Mouse (Mus musculus) right cerebral cortex, adult 18-20 months (tissue): ENCODE measurements around the gene Olfr558.

Experiments used
- DNase-seq: peaks from one replicate; pipeline ENCODE4 v3.0.0; 2022; ENCODE audit warnings: mixed read lengths

The Olfr558 gene

DNA sequence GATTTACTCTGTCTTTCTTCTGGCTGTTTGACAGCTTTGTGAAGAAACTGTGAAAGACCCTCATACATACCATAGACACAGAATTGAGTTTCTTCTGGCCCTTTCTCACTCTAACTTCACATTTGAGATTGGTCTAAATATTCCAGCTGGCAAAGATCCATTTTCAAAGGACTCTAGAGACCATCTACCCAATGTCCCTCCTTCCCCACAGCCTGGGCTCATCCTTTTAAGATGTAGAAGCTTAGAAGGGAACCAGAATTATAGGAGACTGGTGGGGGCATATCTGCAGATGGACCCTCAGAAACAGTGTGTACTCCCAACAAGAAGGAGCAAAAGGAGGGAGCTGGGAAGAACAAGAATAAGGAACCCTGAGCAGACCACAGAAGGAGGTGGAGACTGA is at the start of gene Olfr558:
TSS of gene Olfr558 (plus strand) at position 301 of the 400 bp plus-strand sequence.
- no peak for DNase-seq

DNA sequence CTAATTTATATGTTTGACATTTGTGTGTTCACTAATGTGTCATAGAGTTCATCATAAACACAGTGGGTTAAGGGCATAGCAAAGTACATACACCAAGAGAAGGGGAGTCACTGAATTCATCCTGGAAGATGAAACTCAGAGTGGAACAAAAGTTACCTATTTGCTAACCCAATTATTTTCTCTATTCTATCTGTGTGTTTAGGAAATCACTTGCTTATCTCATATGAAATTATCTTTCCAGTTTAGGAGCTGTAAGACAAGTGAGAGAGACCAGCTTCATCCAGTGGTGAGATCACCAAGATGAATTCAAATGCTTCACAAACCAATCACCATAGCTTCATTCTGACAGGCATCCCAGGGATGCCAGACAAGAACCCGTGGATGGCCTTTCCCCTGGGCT is 43.5 kb upstream of the Olfr558 start, which contains the start of gene Olfr555:
TSS of gene Olfr555 (plus strand) at position 301 of the 400 bp plus-strand sequence.
- DNase-seq, result no peak

DNA sequence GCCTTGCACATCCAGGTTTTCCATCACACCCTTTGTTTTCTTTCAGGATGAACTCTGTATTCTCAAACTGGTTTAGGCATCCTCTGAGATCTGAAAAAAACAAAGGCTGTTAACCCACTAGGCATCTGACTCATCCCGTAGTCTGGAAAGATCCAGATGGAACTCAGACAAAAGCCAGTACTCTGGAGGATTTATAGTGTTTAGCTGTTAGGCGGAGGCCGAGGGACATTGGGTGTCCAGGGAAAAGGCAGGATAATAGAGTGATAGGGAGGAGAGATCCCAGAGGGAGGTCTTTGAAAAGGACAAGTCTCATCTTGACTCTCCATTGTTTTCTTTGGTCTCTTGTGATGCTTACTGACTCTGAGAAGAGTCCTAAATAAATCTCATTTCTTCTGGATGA is 37.4 kb upstream of the Olfr558 start, which contains the start of gene Olfr556:
TSS of gene Olfr556 (plus strand) at position 301 of the 400 bp plus-strand sequence.
- no peak for DNase-seq

DNA sequence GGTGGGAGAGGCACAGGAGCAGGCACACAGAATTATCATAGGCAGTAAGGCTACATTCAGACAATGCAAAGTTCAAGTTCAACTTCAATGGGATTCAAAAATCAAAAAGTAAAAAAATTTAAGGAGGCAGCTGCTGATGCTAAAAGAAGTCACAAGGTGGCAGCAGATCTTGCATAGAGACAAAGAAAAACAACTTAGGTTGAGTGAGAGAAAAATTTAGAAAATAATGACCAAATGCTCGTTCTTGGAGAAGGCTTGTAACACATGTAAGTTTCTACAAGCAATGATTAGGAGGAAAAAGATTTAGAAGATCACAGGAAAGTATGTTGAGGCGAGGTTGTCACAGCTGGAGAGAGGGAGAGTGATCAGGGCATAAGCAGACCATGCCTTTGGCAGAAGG is 36.6 kb upstream of the Olfr558 start:
- no peak for DNase-seq

DNA sequence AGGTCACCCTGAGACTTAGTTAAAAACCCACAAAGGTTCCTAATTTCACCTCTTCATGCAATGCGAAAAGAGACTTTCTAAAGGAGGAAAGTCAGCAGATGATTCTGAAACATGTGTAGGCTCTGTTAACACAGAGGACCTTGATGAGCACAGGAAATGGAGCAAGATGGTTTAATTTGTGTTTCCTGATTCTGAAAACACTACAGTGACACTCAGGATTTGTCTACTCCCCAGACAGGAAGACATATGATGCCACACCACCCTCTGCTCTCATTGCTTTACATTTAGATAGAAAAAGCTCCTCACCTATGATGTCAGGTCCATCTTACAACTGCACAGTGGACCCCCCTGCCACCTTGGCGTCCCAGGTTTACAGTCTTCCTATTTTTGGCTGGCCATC is 25.8 kb upstream of the Olfr558 start:
- DNase-seq, result no peak

DNA sequence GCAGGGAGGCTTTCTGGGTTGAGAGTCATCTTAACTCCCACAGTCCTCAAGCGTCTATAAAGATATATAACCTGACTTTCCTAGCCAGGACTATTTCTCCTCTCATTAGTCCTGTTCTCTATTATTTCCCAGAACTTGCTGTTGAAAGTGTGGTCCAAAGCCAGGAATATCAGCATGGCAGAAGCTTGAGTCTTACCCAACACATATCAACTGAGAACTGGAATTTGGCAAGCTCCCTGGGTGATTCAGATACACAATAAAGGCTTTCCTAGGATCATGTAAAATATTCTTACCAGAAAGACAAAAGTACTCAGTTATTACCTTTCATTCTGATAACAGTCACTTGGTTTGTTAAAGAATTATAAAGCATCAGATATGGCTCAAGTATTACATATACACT is 20.1 kb upstream of the Olfr558 start:
- DNase-seq, result no peak

DNA sequence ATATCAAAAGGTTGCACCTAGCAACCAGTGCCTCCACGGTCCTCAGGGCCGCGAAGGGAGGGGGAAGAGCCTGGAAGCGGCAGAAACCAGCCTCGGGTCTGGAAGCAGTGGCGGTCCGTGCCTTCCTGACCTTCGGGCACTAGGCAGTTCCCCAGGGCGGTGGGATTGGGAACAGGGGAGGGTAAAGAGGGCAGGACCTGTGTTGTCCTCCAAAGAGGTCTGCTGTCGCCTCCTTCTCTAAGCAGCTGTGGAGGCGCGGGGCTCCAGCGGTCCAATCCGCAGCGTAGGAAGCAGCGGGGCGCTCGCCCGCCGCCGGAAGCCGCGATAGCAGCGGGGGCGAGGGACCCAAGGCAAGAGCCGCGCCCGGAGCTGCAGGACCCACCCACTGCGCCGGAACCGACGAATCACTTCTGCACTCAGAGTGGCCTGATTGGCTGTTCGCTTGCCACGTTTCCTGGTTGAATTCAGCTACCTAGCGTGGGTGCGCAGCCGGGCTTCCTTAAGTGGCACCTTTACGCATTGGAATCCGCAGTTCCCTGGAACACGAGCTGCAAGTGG is 15.0 kb upstream of the Olfr558 start, which contains the start of gene Trim68:
TSS of gene Trim68 (minus strand) at position 384 of the 558 bp plus-strand sequence.
- DNase-seq, result peak; percentile 96

DNA sequence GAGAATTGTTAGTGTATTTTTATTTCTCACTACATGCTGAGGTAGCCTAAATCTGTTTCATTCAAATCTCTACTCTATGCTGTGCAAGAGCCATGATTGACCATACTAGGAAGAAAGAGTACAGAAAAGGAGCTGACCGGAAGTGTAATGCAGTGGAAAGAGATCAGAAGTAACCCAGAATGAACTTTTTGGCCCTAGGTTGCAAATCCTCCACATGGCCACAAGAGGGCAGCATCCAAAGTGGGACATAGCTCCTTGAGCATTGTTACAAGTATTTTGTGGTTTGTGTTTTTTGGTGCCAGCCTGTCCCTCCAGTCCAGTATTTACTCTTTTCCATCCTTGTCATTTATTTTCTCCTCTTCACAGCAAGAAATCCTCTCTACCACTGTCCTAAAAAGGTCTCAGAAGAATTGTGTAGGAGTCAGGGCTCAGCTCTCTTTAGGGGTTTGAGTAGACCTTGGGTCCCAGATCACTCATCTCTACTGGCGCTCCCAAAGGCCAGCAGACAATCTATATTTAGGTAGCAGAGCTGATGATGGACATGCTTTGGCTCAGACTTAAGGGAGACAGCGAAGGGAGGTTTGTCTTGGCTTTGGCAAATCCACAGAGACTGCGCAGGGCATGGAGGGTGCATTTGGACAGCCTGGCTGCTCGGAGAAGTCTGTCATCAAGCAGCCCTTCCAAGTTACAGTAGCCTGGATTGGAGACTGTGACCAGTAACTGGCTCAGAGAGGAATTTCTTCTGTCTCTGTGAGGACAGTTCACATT is 6.5 kb upstream of the Olfr558 start, which contains the start of gene Olfr557:
TSS of gene Olfr557 (plus strand) at position 553 of the 768 bp plus-strand sequence.
- DNase-seq, result peak; percentile 9

DNA sequence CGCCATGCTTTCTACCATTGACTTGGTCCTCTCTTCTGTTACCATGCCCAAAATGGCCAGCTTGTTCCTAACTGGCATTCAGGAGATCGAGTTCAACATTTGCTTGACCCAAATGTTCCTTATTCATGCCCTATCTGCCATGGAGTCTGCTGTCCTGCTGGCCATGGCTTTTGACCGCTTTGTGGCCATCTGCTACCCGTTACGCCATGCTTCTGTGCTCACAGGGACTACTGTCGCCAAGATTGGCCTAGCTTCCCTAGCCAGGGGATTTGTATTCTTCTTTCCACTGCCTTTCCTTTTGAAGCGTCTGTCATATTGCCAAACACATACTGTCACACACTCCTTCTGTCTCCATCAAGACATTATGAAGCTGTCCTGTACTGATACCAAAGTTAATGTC is 3.6 kb upstream of the Olfr558 start:
- DNase-seq, result no peak

DNA sequence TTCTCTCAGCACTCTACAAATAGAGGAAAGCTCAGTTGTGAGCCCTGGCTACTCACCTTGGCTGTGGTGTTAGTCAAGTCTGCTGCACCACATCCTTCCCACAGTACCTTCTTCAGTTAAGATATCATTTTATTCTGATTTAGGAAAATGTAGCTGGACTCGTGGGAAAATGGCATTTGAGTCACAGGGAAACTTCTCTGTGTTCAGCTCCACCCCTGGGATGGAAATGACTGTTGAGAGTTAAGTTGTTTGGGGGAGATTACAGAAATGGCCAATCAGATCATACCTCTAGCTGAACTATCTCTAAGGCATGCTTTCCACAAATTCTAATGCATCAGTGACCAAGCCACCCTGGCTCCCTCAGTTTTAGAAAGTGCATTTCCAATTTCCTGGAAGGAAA is 17.0 kb downstream of the Olfr558 start, which contains the start of gene Olfr33:
TSS of gene Olfr33 (minus strand) at position 101 of the 400 bp plus-strand sequence.
- DNase-seq, result no peak

DNA sequence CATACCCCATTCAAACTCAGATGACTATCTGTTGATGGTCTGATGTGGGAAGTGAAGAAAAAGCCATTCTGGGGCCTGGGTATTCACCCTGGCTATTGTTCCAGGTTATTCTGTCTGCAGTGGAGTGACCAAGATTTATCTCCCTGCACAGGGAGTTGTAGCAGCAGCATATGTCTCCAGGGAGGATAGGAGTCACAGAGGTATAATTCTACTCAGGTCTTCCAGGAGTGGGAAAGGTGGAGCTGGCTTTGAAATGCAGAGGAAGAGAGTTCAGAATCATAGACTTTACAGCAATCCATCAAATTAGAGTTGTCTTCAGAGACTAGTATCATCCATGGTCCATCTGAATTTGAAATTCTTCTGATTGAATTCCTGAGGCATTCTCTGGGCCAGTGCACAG is 25.4 kb downstream of the Olfr558 start, which contains the start of gene Olfr559:
TSS of gene Olfr559 (minus strand) at position 101 of the 400 bp plus-strand sequence.
- DNase-seq, result no peak

DNA sequence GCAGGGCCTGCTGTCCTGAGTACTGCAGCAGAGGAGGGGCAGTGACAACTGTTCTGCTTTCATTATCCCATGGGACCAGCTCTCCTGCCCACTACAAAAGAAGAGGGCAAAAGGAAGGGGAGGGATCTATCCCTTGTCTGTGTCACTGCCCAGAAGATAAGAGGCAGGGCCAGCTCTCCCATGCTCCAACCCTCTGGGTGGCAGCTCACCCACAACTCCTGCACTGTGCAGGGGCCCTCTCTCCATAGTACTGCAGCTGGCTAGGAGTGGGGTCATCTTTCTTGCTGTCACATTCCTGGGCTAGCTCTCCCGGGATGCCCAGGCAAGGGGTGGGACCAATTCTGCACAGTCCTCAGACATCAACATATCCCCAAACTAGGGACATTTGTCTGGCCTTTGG is 31.8 kb downstream of the Olfr558 start:
- DNase-seq, result no peak

DNA sequence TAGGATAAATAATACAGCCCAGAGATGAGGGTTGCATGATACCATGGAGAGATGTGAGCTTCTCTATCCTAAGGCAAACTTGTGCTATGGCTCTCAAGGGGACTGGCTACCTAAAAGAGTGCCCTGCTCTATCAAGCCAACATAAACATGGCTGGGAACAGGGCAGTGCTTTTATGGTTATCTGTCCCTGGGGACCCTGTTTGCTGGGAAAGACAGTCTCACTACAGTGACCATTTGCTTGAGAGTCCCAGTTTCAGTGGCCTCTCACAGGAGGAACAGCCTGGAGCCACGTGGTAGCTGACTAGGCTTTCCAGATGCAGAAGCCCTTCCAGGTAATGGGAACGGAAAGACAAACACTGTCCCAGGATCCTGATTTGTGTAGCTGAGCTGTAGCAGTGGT is 35.7 kb downstream of the Olfr558 start:
- no peak for DNase-seq

DNA sequence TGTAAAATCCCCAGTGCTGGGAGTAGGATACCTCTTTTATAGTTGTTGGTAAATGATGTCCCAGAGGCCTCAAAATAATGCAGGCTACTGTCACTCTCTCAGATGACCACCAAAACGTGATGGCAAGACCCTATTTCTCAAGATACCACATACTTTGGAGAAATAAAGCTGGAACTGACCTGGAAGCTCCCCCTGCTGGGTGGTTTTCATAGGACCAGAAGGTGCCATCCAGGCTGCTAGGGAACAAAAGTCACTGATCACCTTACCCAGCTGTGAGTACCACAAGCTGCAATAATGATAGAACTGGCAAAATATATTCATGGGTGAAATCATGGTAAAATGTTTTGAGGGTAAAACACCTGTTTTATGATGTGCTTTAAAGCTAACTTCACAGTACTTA is 50.1 kb downstream of the Olfr558 start:
- no peak for DNase-seq

DNA sequence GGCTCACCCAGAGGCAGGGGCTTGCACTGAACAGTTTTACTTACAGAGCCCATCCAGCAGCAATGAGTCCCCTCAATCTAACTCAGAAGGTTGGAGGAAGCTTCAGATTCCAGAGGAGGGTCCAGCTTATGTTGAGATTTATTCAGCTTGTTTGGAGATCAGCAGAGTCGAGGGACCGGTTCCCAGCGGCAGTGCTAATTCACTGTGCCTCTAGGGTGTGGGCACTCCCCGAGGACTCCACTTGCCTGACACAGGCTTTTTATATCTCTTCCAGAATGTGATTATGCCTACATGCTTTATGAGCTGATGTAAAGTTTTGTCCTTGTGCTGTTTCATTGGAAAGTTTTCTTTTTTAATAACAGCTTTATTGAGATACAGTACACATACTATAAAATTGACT is 57.3 kb downstream of the Olfr558 start, which contains the start of the genes Olfr560 and Olfr78:
TSS of gene Olfr560 (minus strand) at position 101 of the 400 bp plus-strand sequence.
TSS of gene Olfr78 (minus strand) at position 206 of the 400 bp plus-strand sequence.
- DNase-seq, result no peak
